Mouse (Mus musculus): ENCODE measurements around the gene Evc.

Gene Evc

GRCm38 (mm10) chr5:37298370-37298769 is 38.3 kb downstream of the Evc start:
- peak; percentile 58 for DNase-seq

GRCm38 (mm10) chr5:37296717-37297116 is 40.0 kb downstream of the Evc start:
- DNase-seq = peak; percentile 65

- peak; percentile 60 for DNase-seq
Measured at GRCm38 (mm10) chr5:37290983-37291382, 45.7 kb downstream of the Evc start.

DNA sequence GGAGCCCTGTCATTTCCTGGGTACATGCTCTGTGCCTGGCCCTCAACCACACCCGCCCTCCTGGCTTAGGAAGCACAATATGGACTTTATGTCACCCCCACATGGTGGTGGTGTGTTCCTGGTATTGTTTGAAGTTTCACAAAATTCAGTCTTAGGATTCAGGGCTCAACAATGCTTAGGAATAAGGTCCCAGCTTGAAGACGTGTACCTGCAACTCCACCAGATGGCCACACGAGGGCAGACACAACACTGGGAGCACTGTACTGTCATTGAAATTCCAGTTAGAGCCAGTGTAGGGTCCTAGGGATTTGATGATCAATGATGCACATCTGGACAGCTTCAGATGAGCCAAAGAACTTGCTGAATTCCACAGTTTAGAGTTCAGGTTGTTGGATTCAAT is 47.5 kb downstream of the Evc start:
- peak; percentile 60 for DNase-seq

DNA sequence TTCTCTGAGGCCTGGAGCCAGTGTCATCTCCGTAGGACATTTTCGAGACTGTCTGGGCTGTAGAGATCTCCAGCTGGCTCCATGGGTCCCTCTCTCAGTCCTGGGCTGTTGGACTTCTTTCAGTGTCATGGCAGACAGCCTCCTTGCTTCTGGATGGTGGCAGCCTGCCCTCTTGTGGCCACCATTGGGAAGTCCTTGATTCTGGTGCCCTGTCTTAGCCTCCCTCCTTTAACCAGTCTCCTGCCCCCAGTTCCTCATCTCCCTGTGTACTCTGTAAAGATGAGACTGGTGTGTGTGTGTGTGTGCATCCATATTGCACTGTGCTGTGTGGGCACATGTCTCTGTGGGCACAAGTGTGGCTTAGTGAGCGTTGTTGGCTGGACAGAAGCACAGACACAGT is 48.3 kb downstream of the Evc start:
- peak; percentile 57 for DNase-seq

GRCm38 (mm10) chr5:37281021-37281420 is 55.7 kb downstream of the Evc start:
- no peak for DNase-seq

- DNase-seq = no peak
Measured at GRCm38 (mm10) chr5:37263816-37264215, 72.9 kb downstream of the Evc start.

GRCm38 (mm10) chr5:37261734-37262133 is 75.0 kb downstream of the Evc start:
- no peak for DNase-seq

GRCm38 (mm10) chr5:37257243-37257642 is 79.5 kb downstream of the Evc start:
- DNase-seq = no peak

DNA sequence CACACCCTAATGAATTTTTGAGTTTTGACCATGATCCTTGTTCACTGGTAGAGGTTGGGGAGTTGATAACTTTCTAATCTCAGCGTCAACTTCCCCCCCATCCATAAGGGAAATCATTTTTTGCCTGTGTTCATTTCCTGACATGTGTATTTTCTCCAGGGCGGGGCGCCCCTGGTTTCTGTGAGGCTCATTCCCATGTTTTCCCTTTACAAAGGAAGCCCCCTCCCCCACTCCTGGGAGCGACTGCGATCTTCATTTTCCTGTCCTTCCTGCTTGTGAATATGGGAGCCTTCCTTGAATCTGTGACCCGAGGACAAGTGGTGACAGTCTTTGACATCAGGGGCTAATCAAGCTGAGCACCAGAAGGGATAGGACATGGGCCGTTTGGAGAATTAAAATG is 79.9 kb downstream of the Evc start:
- no peak for DNase-seq

- no peak for DNase-seq
Measured at GRCm38 (mm10) chr5:37254523-37254922, 82.2 kb downstream of the Evc start.

GRCm38 (mm10) chr5:37252101-37252804 is 84.4 kb downstream of the Evc start:
- DNase-seq = no peak

DNA sequence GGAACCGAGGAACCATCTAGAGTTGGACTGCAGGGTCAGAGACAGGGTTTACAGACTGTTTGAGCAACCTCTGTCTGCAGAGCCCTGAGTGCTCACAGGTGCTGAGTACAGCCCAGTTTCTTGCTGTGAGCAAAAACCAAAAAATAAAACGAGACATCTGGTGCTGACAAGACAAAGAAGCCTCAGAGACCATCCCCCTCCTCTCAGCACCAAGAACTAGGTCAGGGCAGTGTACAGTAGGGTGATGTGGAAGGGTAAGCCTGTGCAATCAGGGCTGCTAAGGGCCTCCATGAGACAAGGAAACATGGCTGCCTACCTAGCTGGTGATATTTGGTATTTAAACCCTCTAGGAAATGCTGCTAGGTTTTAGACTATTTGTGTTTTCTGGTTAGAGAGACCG is 85.1 kb downstream of the Evc start:
- DNase-seq = no peak

GRCm38 (mm10) chr5:37248870-37249269 is 87.8 kb downstream of the Evc start:
- no peak for DNase-seq

DNA sequence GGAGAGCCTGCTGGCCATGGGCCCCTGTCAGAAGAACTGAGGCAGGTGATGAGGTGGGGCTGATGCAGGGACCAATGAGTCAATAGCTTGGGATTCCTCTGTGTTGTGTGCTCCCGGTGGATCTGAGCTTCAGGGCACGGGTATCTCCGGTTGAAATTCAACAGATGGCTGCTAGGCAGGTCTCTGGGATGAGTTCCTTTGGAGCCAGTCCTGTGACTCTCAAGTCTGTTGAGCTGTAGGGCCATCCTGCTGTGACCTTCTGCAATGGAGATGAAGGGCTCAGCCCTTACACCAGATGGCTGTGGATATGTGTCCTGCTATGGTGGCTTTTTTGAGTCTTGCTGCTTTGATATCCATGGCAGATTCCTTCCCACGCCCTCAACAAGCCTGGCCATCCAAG is 89.2 kb downstream of the Evc start:
- DNase-seq = no peak

GRCm38 (mm10) chr5:37246138-37246910 is 90.4 kb downstream of the Evc start:
- peak; percentile 65 for DNase-seq

GRCm38 (mm10) chr5:37245651-37246050 is 91.0 kb downstream of the Evc start:
- DNase-seq = peak; percentile 81

- no peak for DNase-seq
Measured at GRCm38 (mm10) chr5:37244666-37245242, 91.9 kb downstream of the Evc start.

GRCm38 (mm10) chr5:37244161-37244560 is 92.5 kb downstream of the Evc start:
- peak; percentile 75 for DNase-seq

DNA sequence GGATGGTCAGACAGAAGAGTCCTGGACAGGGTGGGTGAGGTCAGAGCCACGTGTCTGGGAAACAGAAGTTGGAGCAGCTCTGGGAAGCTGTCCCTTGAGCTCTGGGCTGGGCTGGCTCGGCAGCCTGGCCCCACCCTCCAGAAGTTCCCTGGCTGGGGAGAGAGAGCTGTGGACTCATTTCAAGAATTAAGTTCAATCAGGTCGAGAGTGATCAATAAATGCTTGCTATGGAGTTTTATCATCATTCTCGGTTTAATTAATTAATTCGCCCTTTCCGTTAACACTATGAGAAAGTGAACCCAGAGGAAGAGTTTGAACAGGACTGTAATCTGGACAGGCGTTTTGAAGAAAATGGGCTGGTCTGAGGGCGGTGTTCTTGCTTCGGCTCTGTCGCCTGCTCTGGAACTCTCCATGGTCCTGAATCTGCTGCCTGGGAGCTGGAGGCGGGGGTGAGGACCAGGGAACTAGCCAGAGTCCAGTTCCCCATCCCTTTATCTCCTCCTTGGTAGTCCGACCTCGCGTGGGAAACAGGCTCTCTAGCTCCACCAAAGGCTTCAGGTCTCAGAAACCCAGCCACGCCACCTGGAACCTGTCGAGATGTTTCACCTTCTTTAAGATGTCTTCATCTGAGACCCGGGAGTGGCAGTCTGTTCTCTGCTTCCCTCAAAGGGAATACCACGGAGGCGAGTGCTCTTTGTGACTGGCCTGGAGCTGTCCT is 93.4 kb downstream of the Evc start:
- peak; percentile 59 for DNase-seq

DNA sequence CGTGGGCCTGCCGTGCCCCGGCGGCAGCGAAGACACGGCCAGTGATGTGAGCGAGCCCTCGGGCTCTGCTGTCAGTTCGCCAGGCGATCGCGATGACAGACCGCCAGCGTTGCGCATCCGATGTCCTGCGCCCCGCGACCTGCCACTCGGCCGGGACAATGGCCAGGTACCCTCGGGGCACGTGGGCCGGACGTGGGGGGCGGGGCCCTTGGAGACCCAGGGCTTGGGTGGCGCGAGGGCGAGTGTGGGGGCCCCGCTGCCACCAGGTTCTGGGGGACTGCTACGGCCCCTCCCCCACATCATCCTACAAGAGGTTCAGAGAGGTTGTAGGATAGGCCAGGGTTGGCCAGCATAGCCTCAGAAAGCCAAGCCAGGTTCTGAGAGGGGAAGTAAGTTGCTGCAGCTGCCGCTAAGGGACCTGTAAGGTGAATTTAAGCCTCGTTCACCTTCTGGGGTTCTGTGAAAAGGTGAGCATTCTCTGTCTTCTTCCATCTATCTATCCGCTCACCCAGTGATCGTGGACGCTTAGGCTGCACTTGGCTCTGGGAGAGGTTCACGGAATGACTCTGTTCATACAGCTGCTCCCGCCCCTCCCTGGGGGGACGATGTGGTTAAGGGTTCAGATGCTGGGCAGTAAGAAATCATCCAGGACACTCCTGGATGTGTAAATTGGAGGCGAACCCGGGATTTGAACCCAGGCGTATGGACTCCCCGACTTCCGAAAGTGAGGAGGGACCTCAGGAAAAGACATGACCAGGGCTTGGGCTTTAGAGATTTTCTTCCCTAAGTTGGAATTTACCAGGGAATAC is 94.1 kb downstream of the Evc start:
- peak; percentile 53 for DNase-seq

DNA sequence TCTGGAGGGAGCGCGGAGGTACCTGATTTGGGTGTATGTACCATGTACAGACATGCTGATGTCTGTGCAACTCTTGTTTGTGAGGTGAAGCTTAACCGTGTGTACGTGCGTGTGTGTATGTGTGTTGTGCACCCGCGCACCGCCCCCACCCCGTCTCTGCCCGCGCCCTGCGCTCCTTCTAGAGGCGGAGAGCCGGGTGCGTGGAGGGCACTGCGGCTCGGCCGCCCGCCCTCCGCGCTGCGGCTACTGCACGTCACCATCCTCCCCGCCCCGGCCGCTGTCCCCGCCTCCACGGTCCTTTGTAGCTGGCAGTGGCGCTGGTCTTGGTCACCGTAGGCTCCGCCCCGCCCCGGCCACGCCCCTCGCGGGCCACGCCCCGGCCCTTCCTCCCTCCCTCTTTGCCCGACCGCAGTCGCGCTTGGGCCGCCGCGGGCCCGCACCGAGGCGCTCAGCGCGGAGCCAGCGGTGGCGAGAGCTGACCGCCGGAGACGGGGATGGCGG is 95.0 kb downstream of the Evc start, which contains the start of gene Crmp1:
Crmp1 (plus strand) TSS at position 290 of the 501 bp plus-strand sequence.
- peak; percentile 82 for DNase-seq
